Mouse (Mus musculus): ENCODE measurements at regions not wholly inside any gene's neighbourhood (a gene's known extent, or its start where the extent isn't known, plus 50 kb on each side); places are given as distances from the start of the nearest gene placed in this dataset.

DNA sequence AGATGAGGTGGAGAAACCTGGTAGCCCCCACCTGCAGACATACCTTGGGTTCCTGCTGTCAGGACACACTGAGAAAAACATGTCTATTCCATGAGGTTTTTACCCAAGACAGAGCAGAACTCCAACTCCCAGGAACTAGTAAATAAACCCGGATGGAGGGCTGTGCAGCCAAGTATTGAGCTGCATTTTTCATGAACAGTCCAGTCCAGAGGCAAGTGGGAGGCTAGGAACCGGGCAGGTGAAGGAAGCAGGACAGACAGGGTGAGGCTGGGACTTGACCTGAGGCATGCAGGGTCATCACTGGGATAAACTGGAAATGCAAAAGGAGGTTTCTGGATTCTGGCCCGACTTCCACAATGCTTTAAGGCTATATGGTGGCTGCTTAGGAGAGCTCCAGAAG lies 114.8 kb upstream of the Lrig1 start:
- no peak for DNase-seq (ENCODE audit: low read depth)

DNA sequence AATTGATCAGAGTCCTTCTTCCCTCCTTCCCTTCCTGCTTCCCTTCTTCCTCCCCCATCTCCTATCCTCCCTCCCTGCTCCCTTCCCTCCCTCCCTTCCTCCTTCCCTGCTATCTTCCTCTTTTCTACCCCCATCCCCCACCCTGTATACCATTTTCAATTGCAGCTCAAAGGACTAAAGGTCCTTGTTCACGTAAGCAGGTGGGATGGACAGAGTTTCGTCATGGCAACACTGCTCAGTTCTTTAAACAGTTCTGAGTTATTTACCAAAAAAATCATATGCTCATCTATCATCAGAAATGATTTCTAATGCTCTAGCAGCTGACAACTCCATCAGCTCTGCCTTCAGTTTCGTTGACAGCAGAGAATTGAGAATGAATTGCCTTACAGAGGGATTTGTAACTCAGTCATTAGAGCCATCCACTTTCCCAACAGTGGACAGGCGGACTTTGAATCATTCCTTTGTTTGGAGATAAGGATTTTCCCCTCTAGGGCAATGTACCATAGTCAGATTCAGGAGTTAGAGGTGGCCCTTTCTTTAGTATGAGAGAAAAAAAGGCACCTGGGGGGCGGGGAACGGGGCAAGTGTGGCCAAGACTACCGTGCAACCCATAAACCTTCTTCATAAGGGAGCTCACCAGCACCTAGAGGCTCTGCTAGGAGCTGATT lies 113.7 kb upstream of the Lrig1 start:
- peak; percentile 55 for DNase-seq (ENCODE audit: low read depth)

DNA sequence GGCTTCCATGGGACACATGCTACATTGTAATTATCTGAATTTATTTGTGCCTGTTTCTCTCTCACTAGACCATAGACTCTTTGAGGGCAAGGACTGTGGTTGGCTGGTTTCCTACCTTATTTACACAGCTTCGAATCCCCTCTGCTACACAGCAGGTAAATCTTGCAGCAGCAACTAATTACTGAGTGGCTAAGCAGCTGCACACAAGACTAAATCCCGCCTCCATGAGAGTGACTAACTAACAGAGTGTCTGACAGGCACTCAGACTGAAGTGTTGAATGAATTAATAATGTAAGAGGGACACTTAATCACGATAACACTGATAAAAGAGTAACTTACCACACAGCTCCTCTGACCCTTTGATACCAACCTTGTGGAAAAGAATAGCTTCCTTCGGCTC lies 111.9 kb upstream of the Lrig1 start:
- no peak for DNase-seq (ENCODE audit: low read depth)

DNA sequence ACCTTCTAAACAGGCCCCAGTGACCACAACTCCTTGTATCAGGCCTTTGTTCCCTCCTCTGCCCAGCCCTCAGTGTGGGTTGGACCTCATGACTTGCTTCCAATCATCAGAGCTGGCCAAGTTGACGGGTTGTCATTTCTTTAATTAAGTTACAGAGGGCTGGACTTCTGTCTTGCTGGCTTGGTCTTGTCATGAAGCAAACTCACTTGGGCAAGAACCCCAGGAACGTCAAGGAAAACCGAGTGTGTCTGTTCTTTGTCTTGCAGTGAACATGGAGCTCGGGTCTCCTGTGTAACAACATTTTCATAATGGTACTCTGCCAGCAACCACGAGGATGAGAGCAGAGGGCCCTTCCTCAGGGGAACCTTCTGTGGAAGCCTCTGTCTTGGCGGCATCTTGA lies 107.3 kb upstream of the Lrig1 start:
- DNase-seq (ENCODE audit: low read depth) = no peak

DNA sequence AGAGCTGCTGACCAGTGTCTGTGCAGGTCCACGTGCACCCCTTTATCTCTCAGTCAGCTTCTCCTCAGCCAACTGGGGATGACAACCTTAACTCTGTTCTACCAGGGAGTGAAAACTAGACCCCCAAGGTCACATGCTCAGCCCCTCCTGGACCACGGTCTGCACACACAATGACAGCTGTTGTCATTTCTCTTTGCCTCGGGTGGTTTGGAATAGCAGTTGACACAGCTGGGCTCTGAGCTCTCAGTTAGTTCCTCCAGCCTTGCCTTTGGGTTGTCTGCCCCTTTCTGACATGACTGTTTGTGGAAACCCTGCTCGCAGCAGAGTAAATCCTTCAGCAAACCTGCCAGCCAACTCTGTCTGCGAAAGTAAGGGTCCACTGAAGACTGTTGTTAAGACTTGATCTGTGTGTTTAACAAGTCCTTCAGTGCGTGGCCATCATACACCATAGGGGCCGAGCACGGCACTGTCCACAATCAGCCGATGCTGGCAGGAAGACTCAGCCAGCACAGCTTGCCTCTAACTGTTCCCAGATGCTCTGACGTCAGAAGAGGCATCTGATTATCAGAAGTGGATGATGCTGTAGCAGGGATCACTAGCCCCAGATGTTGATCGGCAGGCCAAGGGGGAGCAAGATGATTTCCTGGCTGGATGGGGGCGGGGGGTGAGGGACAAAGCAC lies 106.7 kb upstream of the Lrig1 start:
- peak; percentile 90 for DNase-seq (ENCODE audit: low read depth)

DNA sequence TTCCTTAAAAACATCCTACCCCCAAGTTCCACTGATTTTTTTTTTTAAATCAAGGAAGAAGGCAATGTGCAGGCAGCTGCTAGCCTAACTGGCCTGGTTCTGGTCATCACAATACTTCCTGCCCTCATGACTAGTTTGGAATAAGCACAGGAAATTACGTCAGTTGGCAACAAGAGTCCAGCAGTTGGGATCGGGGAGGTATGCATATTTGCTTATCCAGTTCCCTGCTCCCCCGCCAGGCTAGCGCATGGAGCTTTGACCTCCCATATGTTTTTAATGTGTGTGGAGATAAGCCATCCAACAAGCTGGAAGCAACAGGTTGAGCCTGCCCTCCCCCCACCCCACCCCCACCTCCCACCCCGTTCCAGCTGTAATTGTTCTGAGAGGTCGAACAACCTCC lies 105.7 kb upstream of the Lrig1 start:
- DNase-seq (ENCODE audit: low read depth) = peak; percentile 90

DNA sequence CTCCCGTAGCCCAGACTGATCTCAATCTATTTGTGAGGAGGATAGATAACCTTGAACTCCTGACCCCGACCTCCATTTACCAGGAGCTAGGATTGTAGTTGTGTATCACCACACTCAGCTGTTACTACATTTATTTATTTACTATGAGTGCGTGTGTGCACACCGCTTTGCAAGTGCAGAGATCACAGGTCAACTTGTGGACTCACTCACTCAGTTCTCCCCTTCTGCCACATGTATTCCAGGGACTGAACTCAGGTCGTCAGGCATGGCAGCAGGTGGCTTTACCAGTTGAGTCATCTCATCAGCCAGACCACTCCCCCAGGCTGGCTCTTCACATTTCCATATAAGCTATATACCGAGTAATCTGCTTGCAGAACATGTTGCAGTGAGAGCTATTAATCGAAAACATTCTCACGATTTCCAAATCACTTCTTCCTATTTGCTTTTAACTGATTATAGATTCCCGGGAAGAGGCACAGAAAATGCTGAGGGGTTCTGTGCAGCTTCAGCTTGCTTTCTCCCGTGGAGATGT lies 104.4 kb upstream of the Lrig1 start:
- DNase-seq (ENCODE audit: low read depth) = peak; percentile 53

DNA sequence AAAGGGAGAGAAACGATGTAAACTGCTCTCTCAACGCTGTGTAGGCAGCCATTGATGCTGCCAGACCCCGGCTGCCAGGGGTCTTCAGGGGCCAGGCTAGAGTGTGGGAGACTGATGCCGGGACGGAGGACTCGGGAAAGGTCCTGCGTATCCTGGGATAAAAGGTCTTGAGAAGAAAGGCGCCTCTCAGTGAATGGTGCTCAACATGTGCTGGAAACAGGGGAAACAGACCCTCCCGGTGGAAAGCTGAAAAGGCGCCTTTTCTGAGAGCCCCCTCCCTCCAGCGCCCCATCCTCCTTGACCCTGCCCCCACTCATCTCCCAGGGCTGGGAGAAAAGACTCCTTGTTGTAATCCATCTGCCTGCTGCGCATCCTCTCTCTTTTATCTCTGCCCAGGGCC lies 101.1 kb upstream of the Lrig1 start:
- no peak for DNase-seq (ENCODE audit: low read depth)

DNA sequence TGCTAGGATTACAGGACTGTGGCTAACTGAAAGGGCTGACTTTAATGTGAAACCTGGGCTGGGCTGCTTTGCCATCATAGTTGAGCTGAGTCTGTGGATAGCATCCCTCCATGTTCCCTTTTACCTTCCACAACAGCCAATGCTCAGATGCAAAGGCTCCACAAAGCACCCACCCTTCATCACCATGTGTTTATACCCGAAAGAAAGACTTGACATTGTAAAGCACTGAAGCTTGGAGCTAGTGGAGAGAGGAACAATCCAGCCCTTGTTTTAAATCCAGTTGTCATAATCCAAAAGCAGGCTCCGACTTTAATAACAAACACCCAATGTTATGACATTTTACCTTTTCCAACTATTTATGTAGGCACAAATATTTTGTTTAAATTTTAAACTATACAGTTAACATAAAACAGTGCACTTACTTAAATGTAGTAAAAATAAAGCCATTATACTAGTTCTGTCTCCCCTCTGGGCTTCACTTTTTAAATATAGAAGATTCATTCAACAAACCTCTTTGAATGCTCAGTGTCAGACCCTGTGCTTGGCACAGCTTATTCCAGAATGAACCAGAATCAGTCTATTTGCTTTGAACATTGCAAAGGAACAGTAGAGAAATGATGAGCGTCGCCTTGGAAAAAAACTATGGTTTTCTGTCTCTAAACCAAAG lies 98.7 kb upstream of the Lrig1 start:
- DNase-seq (ENCODE audit: low read depth) = no peak

DNA sequence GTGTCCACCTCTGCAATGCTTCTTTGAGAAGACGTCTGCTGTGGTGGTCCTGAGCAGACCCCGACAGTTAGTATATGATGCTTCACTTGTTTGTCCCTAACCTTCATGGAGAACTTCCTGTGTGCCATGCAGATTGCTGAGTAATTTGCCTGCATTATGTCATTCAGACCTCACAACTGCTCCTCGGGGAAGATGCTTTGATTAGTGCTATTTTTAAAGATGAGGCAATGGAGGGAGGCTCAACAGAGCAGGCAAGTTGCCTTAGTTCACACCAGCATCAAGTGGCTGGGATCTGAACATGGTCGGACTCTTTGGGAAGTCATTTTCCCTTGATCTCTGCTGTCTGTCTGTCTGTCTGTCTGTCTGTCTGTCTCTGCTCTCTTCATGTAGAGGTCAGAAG lies 95.5 kb upstream of the Lrig1 start:
- DNase-seq (ENCODE audit: low read depth) = peak; percentile 26

DNA sequence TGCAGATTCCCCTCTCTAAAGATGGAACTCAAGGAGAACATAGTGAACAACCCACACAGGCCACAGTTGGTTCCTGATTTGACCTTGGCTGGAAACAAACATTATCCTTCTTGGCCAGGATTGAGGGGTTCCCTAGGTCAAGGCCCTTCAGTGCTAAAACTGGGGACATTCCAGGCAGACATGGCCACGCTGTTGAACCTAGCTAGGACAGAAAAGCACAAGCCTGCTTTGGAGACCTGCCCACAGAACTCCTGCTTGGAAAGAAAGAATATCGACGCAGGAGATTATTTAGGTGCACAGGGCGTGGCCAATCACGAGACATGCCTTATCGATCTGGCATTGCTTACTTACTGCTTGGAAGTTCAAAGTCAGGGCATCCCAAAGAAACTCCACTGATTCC lies 93.6 kb upstream of the Lrig1 start:
- no peak for DNase-seq (ENCODE audit: low read depth)

DNA sequence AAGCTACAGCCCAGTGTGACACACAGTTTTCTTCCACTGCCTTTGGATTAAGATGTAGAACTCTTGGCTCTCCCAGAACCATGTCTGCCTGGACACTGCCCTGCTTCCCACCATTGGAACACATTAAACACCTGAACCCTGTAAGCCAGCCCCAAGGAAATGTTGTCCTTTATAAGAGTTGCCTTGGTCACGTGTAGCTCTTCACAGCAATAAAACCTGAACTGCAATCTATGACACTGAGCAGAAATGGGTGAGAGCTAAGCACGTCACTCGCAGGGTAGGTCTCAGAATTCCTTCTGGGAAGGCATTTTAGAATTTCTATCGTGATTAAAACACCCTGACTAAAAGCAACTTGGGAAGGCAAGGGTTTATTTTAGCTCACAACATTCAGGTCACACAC lies 92.4 kb upstream of the Lrig1 start:
- no peak for DNase-seq (ENCODE audit: low read depth)

DNA sequence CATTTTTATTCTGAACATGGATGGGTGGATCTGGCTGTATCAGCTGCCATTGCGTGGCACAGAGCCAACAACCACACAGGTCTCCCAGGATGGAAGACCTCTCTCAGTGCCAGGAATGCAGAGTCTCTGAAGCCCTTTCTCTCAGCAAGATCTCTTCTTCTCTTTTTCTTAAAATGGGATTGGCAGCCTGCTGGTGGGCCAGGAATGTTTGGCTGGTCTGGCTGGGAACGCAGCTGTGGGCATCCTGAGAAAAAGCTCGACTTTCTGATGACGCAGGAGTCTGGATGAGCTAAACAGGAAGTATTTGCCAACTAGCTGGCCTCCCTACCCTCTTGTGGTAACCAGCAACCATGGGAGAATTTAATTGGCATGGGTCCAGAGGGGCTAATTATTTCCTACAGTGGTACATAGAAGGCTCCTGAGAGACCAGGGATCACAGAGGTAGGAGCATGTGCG lies 89.4 kb upstream of the Lrig1 start:
- DNase-seq (ENCODE audit: low read depth) = peak; percentile 64

DNA sequence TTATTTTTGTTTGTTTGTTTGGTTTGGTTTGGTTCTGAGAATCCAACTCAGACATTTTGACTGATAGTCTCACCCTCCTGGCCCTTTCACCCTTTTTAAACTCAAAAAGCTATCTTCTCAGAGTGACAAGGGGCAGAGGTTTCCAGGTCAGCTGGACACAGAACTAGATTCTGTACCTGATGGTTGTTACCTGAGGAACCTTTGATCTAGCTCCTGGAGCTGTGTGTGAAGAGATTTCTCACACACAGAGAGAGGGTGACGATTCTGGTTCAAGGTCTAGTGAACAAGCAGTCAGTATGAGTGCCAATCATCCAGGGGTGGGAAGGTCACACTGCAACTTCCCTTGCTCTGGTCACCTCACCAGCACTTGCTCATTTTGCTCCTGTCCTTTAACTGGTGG lies 83.5 kb upstream of the Lrig1 start:
- DNase-seq (ENCODE audit: low read depth) = no peak

DNA sequence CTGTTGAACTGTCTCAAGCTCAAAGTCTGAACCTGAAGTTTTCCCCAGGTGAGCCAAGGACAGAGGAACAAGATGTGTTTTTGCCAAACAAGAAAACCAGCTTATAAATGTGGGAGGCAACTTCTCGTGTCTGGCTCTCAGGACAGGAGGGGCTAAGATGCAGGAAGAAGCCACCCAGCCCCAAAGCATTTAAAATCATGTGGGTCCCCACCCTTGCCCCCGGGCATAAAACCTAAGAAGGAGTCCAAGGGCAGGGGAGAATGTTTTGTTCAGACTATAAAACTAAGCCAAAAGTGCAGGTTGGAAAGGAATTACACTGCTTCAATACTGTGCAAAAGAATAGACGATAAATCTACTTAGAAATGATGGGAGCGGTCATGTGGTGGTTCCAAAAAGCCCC lies 80.7 kb upstream of the Lrig1 start:
- DNase-seq (ENCODE audit: low read depth) = no peak

DNA sequence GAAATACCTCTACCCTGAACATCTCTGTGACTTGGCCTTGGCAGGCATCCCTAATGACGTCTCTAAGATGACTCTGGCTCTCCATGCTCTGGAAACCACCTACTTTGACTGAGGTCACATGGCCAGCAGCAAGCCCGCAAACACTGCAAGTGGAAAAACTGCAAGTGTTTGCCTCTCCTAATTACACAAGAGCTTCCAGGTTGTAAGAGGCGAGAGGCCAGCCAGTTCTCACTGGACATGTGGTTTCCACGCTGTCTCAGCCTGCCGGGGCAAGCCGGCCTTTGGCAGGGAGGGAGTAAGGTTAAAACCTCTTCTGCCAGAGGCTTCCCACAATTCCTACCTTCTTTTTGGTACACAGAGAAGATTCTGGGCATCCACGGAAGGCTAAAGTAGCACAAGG lies 79.9 kb upstream of the Lrig1 start:
- peak; percentile 56 for DNase-seq (ENCODE audit: low read depth)

DNA sequence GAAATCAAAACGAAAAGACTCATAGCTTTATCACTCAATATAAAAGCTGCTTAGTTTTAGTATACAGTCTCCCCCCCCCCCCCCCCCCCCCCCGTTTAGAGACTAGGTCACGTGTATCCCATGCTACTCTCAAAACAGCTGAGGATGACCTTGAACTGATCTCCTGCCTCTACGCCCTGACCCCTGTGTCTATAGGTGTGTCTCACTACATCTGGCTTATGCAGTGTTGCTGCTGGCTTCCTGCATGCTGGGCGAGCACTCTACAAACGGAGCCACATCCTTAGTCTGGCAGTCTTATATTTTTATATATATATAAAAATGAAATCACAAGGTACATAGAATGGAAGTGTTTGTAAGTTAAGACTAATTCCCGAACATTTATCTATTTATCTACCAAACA lies 79.3 kb upstream of the Lrig1 start:
- DNase-seq (ENCODE audit: low read depth) = no peak

DNA sequence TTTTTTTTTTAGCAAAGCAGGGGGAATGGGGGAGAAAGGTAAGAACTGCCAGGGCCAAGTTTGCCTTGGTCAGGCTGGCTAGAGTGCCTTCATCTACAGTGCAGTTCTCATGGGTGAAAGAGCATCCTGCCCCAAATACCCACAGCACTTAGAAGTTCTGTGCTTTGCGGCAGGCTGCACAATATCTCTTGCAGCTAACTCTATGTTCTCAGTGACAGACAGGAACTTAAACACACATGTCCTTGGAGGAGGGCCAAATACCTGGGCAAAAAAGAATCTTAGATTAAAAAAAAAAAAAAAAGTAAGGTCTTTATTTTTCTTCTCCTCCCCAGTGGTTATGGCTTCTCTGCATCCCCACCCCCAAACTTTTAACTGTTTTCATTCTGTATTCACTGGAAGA lies 78.8 kb upstream of the Lrig1 start:
- DNase-seq (ENCODE audit: low read depth) = no peak

DNA sequence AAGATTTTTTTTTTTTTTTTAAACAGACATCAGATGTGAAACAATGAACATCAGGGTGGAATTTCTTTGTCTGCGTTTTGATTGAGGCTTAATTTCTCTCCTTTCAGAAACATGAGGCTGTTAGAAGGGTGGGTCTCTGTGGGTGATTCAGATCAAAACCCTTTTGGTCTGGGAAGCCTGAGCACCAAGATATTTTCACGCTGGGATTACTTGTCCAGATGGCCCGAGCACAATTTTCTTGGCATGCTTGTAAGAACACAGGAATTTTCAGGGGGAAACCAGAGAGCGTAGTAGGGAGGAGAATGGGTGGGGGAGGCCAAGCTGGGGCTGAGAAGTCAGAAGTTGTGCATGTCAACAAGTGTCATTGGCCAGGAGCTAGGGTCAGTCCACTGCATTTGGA lies 76.6 kb upstream of the Lrig1 start:
- peak; percentile 27 for DNase-seq (ENCODE audit: low read depth)

DNA sequence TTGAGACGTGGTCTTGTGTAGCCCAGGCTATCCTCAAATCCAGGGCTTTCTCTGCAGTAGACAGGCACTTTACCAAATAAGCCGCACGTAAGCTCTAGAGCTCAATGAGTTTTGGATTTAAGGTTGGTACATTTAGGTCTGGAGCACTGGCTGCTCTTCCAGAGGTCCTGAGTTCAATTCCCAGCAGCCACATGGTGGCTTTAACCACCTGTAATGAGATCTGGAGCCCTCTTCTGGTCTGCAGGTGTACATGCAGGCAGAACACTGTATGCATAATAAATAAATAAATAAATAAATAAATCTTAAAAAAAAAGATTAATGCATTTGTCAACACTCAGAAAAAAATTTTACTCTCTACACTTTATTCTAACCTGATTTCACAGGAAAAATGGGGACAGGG lies 74.9 kb upstream of the Lrig1 start:
- DNase-seq (ENCODE audit: low read depth) = no peak

DNA sequence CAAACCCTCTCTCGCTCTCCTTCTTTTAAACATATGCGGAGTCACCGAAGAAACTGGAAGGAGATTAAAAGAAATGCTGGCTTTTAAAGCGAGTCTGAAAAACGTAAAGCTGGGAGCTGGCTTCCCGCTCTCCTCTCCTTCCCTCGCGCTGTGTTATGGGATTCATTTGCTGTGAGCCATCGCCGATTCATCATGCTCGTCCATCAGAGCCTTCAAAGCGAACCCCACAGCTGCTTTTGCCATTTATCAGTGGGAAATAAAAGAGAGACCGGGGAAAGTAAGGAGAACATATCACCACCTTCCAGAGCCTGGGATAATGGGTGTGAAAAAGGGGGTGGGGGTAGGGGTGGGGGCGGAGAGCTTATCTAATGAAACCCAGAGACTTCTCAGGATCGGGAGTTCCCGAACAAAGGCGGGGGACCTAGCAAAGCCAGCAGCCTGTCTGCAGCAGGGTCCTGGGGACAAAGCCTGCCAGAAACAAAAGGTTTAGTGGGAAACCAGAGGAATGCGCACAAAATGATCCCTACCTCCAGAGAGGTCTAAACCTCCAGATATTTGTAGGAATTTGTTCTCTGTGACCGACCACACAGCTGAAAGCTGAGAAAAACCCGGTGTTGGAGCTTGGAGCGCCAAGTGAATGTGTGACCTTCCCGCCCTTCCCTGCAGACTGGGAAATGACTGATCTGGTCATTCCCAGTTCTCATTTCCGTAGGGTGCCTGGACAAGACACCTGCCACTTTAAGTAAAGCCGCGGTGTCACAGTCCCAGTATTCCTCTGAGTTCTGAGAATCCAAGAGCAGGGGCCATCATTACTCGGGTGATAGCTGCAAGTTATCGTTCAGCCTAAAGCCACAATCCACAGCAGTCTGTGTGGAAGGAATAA lies 73.9 kb upstream of the Lrig1 start:
- no peak for DNase-seq (ENCODE audit: low read depth)

DNA sequence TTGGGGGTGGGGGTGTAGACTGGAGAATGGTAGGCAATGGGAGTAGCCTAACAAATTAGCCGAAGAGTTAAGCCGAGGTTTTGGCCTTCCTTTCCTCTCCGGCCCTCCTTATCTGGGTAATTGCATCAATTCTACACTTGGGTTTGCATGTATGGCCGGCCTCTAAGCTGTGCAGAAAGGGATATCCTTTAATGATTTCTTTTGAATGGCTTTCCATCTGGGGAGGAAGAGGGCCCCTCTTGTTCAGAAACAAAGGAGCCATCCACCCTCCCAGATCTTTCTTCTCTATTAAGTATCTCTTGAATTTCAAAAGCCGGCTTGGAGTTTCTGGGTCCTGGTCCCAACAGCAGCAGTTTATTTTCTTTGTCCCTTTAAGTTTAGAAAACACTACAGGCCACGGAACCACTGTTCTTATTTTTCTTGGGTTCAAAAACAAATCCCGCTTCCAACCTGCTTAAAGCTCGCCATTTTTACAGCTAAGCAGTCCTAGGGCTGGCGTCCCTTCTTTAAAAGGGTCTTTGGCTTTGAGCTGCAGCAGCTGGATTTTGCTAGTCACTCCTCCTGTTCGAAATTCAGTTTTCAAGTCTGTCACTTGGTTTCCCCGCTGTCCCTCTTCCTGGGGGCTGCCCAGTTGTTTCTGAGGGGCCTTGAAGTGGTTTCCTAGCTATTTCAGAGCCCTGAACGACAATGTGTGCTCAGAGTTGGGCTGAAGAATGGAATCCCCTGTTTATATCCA lies 73.1 kb upstream of the Lrig1 start:
- DNase-seq (ENCODE audit: low read depth) = no peak
